Mouse (Mus musculus): ENCODE measurements at regions not wholly inside any gene's neighbourhood (a gene's known extent, or its start where the extent isn't known, plus 50 kb on each side); places are given as distances from the start of the nearest gene placed in this dataset.

DNA sequence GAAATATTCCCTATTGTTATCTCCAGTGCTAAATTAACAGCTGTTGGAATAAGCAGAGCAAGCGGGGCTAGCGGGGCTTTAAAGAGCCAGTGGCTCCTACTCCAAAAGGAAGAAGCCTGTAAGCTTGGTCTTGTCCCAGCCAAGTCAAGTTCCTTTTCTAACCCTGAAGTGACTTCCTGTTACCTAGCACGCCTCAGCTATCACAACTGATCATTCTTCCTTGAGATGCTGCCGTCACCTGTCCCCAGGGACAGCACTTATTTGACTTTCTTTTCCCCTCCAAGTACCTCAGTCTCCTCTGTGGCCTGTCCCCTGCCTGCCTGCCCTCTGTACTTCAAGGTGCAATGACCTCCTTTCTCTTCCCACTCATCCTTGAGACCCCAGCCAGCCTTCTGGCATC is 57.4 kb upstream of the Cpeb4 start:
- H3K4me2 ChIP-seq (replicated peaks; ENCODE audit: low read depth, low read length), result no peak overlapping the region
- H3K9ac ChIP-seq (replicated peaks; ENCODE audit: low read depth, low read length), result no peak overlapping the region
- no peaks in the 10 kb centered on the region for H3K27me3 ChIP-seq (ENCODE audit: control insufficient read depth, insufficient read depth, low read length)
- WGBS, result 74% methylated on average over 4 of the region's 4 CpGs
- no peaks in the 10 kb centered on the region for H3K36me3 ChIP-seq (ENCODE audit: control insufficient read depth, insufficient read depth, low read length)
- no peak overlapping the region for H3K27ac ChIP-seq (ENCODE audit: low read length)
- no peak for ATAC-seq (ENCODE audit: insufficient number of reproducible peaks, insufficient read depth, low FRiP score, low read depth)
- no peaks in the 10 kb centered on the region for H3K9me3 ChIP-seq (ENCODE audit: control insufficient read depth, low read depth, low read length)
- H3K4me3 ChIP-seq (ENCODE audit: low read depth, low read length), result no peak overlapping the region
- H3K4me1 ChIP-seq (ENCODE audit: control insufficient read depth, insufficient read depth, low read length), result no peaks in the 10 kb centered on the region

DNA sequence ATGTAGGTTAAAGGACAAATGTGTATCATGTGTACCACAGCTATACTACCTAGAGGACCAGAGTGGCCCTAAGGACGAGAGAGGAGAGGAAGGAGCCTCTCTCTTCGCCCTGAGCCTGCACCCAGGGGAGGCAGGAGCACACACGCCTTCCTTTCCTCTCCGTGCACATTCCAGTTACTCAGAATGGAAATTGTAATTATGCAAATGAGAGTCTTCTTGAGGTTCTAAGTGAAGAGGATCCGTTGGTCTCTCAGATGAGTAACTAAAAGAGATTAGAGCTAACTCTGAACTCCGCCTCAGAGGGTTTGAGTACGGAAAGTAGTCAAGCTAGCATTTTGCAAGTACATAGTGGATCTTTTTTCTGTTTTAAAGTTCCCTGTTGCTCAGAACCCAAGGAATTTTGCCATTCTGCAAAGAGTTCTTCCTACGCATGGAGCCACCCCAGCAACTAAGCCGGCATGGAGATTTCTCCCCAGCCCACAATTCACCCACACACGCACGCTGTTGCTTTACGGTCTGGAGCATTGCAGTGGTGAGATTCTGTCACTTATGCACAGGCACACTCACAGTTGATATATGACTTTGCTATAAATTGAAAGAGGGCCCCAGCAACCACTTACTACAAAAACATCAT is 56.0 kb upstream of the Cpeb4 start:
- 77% methylated on average over 12 of the region's 12 CpGs for whole genome bisulfite sequencing
- H3K27ac ChIP-seq (ENCODE audit: low read length), result no peak overlapping the region
- H3K9me3 ChIP-seq (ENCODE audit: control insufficient read depth, low read depth, low read length), result no peaks in the 10 kb centered on the region
- H3K4me1 ChIP-seq (ENCODE audit: control insufficient read depth, insufficient read depth, low read length), result no peaks in the 10 kb centered on the region
- no peak overlapping the region for H3K9ac ChIP-seq (replicated peaks; ENCODE audit: low read depth, low read length)
- H3K4me2 ChIP-seq (replicated peaks; ENCODE audit: low read depth, low read length), result no peak overlapping the region
- H3K4me3 ChIP-seq (ENCODE audit: low read depth, low read length), result no peak overlapping the region
- no peaks in the 10 kb centered on the region for H3K36me3 ChIP-seq (ENCODE audit: control insufficient read depth, insufficient read depth, low read length)
- ATAC-seq (ENCODE audit: insufficient number of reproducible peaks, insufficient read depth, low FRiP score, low read depth), result no peak
- no peaks in the 10 kb centered on the region for H3K27me3 ChIP-seq (ENCODE audit: control insufficient read depth, insufficient read depth, low read length)

DNA sequence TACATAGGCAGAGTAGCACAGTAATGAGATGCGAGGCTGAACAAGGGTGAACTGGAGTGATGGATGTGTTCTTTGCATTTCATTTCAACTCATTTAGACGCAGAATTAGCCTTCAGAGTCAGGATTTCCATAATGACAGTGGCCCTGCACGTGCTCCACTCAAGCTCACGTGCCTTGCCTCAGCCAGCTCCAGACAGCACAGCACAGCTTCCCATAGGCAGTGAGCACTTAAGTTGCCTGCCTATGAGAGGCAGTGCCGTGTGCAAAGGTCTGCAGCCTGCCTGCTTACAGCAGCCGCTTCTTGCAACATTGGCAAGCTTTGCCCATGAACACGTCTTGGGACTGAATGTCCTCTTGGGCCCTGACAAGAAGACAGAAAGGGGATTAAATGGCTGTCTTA is 54.0 kb upstream of the Cpeb4 start:
- Histone ChIP-seq H3K9ac (replicated peaks; ENCODE audit: low read depth, low read length) (no peak overlapping the region), H3K4me1 (ENCODE audit: control insufficient read depth, insufficient read depth, low read length) (0 out of 2 replicates have a peak, but pooled peaks cover 3% of the 10 kb centered on the region), H3K4me2 (replicated peaks; ENCODE audit: low read depth, low read length) (no peak overlapping the region), H3K36me3 (ENCODE audit: control insufficient read depth, insufficient read depth, low read length) (no peaks in the 10 kb centered on the region), H3K27ac (ENCODE audit: low read length) (no peak overlapping the region), H3K27me3 (ENCODE audit: control insufficient read depth, insufficient read depth, low read length) (no peaks in the 10 kb centered on the region), H3K9me3 (ENCODE audit: control insufficient read depth, low read depth, low read length) (no peaks in the 10 kb centered on the region), H3K4me3 (ENCODE audit: low read depth, low read length) (no peak overlapping the region)
- 76% methylated on average over 7 of the region's 7 CpGs for WGBS
- no peak for ATAC-seq (ENCODE audit: insufficient number of reproducible peaks, insufficient read depth, low FRiP score, low read depth)

DNA sequence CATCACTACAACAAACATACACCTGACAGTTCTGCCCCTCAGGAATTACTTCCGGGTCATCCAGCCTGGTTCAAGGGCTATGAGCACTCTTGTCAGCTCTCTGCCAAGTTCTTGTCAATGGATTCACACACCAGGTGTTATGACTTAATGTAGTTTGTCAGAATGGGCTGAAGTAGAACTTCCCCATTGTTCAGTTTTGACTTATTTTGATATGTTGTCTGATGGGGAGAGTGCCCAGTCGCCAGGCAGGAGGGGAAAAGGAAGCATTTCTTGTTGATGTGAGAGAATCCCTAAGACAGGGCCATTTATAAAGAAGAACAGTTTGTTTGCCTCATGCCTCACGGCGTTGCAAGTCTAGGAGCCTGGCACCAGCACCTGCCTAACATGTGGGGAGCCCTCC is 52.0 kb upstream of the Cpeb4 start:
- Histone ChIP-seq H3K27ac (ENCODE audit: low read length) (no peak overlapping the region), H3K27me3 (ENCODE audit: control insufficient read depth, insufficient read depth, low read length) (no peaks in the 10 kb centered on the region), H3K4me3 (ENCODE audit: low read depth, low read length) (no peak overlapping the region), H3K4me1 (ENCODE audit: control insufficient read depth, insufficient read depth, low read length) (0 out of 2 replicates have a peak, but pooled peaks cover 3% of the 10 kb centered on the region), H3K36me3 (ENCODE audit: control insufficient read depth, insufficient read depth, low read length) (no peaks in the 10 kb centered on the region), H3K9me3 (ENCODE audit: control insufficient read depth, low read depth, low read length) (no peaks in the 10 kb centered on the region), H3K4me2 (replicated peaks; ENCODE audit: low read depth, low read length) (no peak overlapping the region), H3K9ac (replicated peaks; ENCODE audit: low read depth, low read length) (no peak overlapping the region)
- no peak for ATAC-seq (ENCODE audit: insufficient number of reproducible peaks, insufficient read depth, low FRiP score, low read depth)
- 77% methylated on average over 4 of the region's 4 CpGs for WGBS

DNA sequence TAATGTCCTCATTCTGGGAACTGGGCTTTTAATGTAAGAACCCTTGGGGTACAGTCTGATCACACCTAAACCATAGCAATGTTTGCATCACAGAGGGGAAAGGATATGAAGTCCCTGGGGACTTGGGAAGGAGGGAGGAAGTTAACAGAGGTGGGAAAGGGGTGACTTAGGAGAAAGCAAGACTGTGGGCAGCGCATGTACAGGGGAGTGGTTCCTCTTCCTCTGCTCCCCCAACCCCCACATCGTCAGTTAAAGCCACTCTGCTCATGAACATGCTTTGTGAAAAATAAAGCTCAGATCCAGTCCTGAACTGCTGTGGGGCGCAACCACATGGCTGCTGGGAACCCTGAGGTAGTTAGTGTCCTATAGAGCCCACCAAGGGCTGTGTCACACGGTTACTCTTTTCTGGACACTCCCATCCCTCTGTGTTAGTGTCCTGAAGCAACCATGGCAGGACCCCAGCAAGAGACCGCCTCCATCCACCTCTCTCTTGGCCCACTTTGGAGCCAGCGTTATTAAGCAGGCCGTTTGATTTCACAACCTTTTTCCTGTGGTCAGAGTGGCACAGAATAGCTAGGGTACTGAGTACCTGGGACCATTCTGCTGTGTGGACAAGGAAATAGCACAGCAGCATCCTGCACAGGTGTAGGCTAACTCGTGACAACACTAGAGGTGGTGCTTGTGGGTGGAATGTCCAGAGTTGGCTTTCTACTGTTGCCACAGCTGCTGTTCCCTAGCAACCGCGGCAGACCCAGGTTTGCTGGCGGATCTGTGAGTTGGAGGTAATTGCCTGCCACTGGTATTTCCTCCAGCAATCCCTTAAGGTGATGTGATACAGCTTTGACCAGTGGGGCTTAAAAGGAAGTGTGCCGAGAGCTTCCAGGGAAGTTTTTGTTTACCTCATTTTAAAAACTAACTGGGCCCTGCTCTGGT is 50.3 kb upstream of the Cpeb4 start:
- Histone ChIP-seq H3K9me3 (ENCODE audit: control insufficient read depth, low read depth, low read length) (no peaks in the 10 kb centered on the region), H3K4me1 (ENCODE audit: control insufficient read depth, insufficient read depth, low read length) (0 out of 2 replicates have a peak, but pooled peaks cover 3% of the 10 kb centered on the region), H3K27ac (ENCODE audit: low read length) (no peak overlapping the region), H3K36me3 (ENCODE audit: control insufficient read depth, insufficient read depth, low read length) (no peaks in the 10 kb centered on the region), H3K9ac (replicated peaks; ENCODE audit: low read depth, low read length) (no peak overlapping the region), H3K4me3 (ENCODE audit: low read depth, low read length) (no peak overlapping the region), H3K27me3 (ENCODE audit: control insufficient read depth, insufficient read depth, low read length) (no peaks in the 10 kb centered on the region), H3K4me2 (replicated peaks; ENCODE audit: low read depth, low read length) (no peak overlapping the region)
- ATAC-seq (ENCODE audit: insufficient number of reproducible peaks, insufficient read depth, low FRiP score, low read depth), result peak; percentile 57; the same call in 1 of the 2 replicates
- 50% methylated on average over 12 of the region's 12 CpGs for WGBS
